10 mouse cellular contexts compared by ENCODE assay signal in the genomic region with DNA sequence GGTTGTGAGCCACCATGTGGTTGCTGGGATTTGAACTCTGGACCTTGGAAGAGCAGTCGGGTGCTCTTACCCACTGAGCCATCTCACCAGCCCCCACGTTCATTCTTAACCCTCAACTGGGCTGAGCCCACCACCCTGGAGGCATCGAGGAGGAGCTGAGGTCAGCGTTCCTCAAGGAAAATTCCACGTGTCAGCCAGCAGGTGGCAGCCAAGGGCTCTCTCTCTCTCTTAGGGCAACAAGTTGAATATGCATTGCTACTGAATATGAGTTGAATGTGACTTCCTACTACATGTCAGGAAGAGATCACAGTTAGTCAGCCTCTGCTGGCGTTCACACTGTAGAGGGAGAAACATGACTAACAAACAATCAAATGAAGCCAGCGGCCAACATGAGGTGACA. TPM values are rescaled to one million over a fixed set of nuclear protein-coding genes. Genes with fewer than 3 reads are reported as not detected.
DNase-seq lines count a peak whose midpoint lies in the region; ATAC-seq and TF ChIP-seq lines count a peak whose summit lies in the region.
"Had no signal": no experiment of that assay in that cellular context is flagged by ENCODE, and none has a peak within 500 bp of the region (broad histone marks: within the 10 kb centered on the region; RNA-seq: fewer than 3 reads in every experiment).

No protein-coding gene starts in this region.

- H3K4me3 ChIP-seq in hindbrain, embryonic 14.5 days (replicated peaks; ENCODE audit: low read length) = no peak overlapping the region
- no peak overlapping the region for H3K4me3 ChIP-seq in hindbrain, embryonic 12.5 days
- no peak overlapping the region for H3K4me3 ChIP-seq in CH12.LX (replicated peaks in 1 of 3; ENCODE audit: low read depth in 2 of 3, low read length in 2 of 3, poor library complexity in 1 of 3)
- H3K4me3 ChIP-seq: erythroblast, embryonic 14.5 days; lung, embryonic 15.5 days had no signal

- 26% methylated on average over 7 of the region's 7 CpGs for WGBS in hindbrain, embryonic 14.5 days
- WGBS in hindbrain, embryonic 12.5 days = 29% methylated on average over 7 of the region's 7 CpGs

- peak; percentile 73 for DNase-seq in hindbrain, embryonic 14.5 days (ENCODE audit: low spot score)
- DNase-seq in 3134 (ENCODE audit: extremely low read depth, insufficient read length, low spot score) = peak; percentile 56
- peak; percentile 73 for DNase-seq in CH12.LX (ENCODE audit: extremely low read depth)
- DNase-seq in cerebellum, adult 8-10 months = peak; percentile 67
- peak; percentile 76 for DNase-seq in kidney, postnatal 10 days
- no peak for DNase-seq in urinary bladder, adult 18-20 months (ENCODE audit: low spot score in 2 of 2)

- H3K9me3 ChIP-seq in hindbrain, embryonic 14.5 days (ENCODE audit: control insufficient read depth, low read length) = no peaks in the 10 kb centered on the region
- no peaks in the 10 kb centered on the region for H3K9me3 ChIP-seq in hindbrain, embryonic 12.5 days (replicated peaks)
- no peaks in the 10 kb centered on the region for H3K9me3 ChIP-seq in CH12.LX (replicated peaks; ENCODE audit: low read length)
- H3K9me3 ChIP-seq: lung, embryonic 15.5 days had no signal

- dilution Hi-C loops in CH12.LX (cut with MboI; ENCODE audit: extremely low pct_ligation_motif_present, extremely low pct_unique_long_range_greater_than_20kb, low sequenced_read_pairs) = no loop called here

- in situ Hi-C loops in CH12.LX (cut with MboI; ENCODE audit: low pct_ligation_motif_present, low pct_unique_long_range_greater_than_20kb, low sequenced_read_pairs) = loop anchor here (25.0 kb wide), 1 partner anchor 444 kb away; a partner anchor contains a TSS

- TF ChIP-seq RAD21 in CH12.LX (IDR thresholded peaks at IDR 0.05; ENCODE audit: low read depth, low read length) = peak; percentile 52

- no peak overlapping the region for H3K4me2 ChIP-seq in hindbrain, embryonic 14.5 days (replicated peaks)
- H3K4me2 ChIP-seq in hindbrain, embryonic 12.5 days (replicated peaks) = no peak overlapping the region
- no peak overlapping the region for H3K4me2 ChIP-seq in CH12.LX (ENCODE audit: insufficient read depth, low read depth, poor library complexity, severe bottlenecking)
- H3K4me2 ChIP-seq: lung, embryonic 15.5 days had no signal

- no peak for TF ChIP-seq EP300 in CH12.LX (IDR thresholded peaks at IDR 0.05; ENCODE audit: low read length)

- H3K27ac ChIP-seq in hindbrain, embryonic 14.5 days = no peak overlapping the region
- H3K27ac ChIP-seq in hindbrain, embryonic 12.5 days = no peak overlapping the region
- H3K27ac ChIP-seq in CH12.LX (ENCODE audit: insufficient read depth, low read depth) = no peak overlapping the region
- H3K27ac ChIP-seq: lung, embryonic 15.5 days had no signal

- no peak for TF ChIP-seq POLR2A in CH12.LX (IDR thresholded peaks at IDR 0.05; ENCODE audit: low read depth, low read length)

- H3K36me3 ChIP-seq in hindbrain, embryonic 14.5 days (replicated peaks; ENCODE audit: control insufficient read depth, insufficient read depth) = no peaks in the 10 kb centered on the region
- H3K36me3 ChIP-seq in hindbrain, embryonic 12.5 days = no peaks in the 10 kb centered on the region
- no peaks in the 10 kb centered on the region for H3K36me3 ChIP-seq in CH12.LX (replicated peaks in 1 of 2; ENCODE audit: control insufficient read depth in 1 of 2, insufficient read depth in 1 of 2, low read length in 1 of 2)
- H3K36me3 ChIP-seq: lung, embryonic 15.5 days had no signal

- peaks cover 49% of the 10 kb centered on the region for H3K27me3 ChIP-seq in hindbrain, embryonic 14.5 days (ENCODE audit: control insufficient read depth, insufficient read depth, low read length)
- peaks cover 76% of the 10 kb centered on the region for H3K27me3 ChIP-seq in hindbrain, embryonic 12.5 days
- peaks cover 77% of the 10 kb centered on the region for H3K27me3 ChIP-seq in CH12.LX (replicated peaks)

- H3K4me1 ChIP-seq in hindbrain, embryonic 14.5 days (replicated peaks; ENCODE audit: control insufficient read depth, insufficient read depth, low read length) = peaks cover 21% of the 10 kb centered on the region
- peaks cover 31% of the 10 kb centered on the region for H3K4me1 ChIP-seq in hindbrain, embryonic 12.5 days
- peaks cover 2 to 4% of the 10 kb centered on the region in 2 experiments; a peak in 2 of 4 replicates for H3K4me1 ChIP-seq in CH12.LX (ENCODE audit: control insufficient read depth in 1 of 2, insufficient read depth in 2 of 2)

- H3K79me2 ChIP-seq in CH12.LX (replicated peaks; ENCODE audit: control insufficient read depth, extremely low read depth, insufficient read depth, poor library complexity, severe bottlenecking) = no peaks in the 10 kb centered on the region

- H3K9ac ChIP-seq in hindbrain, embryonic 14.5 days = no peak overlapping the region
- no peak overlapping the region for H3K9ac ChIP-seq in hindbrain, embryonic 12.5 days
- H3K9ac ChIP-seq in CH12.LX (ENCODE audit: insufficient read depth, low read depth) = no peak overlapping the region
- H3K9ac ChIP-seq: lung, embryonic 15.5 days had no signal

- TF ChIP-seq CTCF in CH12.LX (conservative IDR thresholded peaks at IDR 0.05 in 1 of 2, IDR thresholded peaks at IDR 0.05 in 1 of 2; ENCODE audit: low read depth in 2 of 2, low read length in 2 of 2) = peak; percentile 73 to 80; a peak in 3 of 4 replicates

- ATAC-seq in hindbrain, embryonic 14.5 days (ENCODE audit: low FRiP score) = no peak
- no peak for ATAC-seq in hindbrain, embryonic 12.5 days (ENCODE audit: low FRiP score)
- ATAC-seq in neutrophil, adult 5-6 weeks (ENCODE audit: extremely low read depth, insufficient number of reproducible peaks, low FRiP score, poor library complexity, severe bottlenecking) = peak; percentile 54

TF ChIP-seq in CH12.LX, 34 proteins besides CTCF, POLR2A, EP300 and RAD21:
- TF ChIP-seq MYC (IDR thresholded peaks at IDR 0.05; ENCODE audit: low read depth, low read length) (peak; percentile 62; the same call in 1 of the 2 replicates), MAZ (IDR thresholded peaks at IDR 0.05; ENCODE audit: low read depth, low read length) (no peak), MAX (IDR thresholded peaks at IDR 0.05; ENCODE audit: low read length) (peak; percentile 89), PAX5 (IDR thresholded peaks at IDR 0.05; ENCODE audit: low read length) (no peak), NELFE (IDR thresholded peaks at IDR 0.05; ENCODE audit: low read depth, low read length) (peak; percentile 37; the same call in 1 of the 2 replicates), ZNF384 (IDR thresholded peaks at IDR 0.05; ENCODE audit: low read depth, low read length) (no peak), MAFK (IDR thresholded peaks at IDR 0.05; ENCODE audit: insufficient replicate concordance, low read length) (peak; percentile 79), SMC3 (IDR thresholded peaks at IDR 0.05; ENCODE audit: low read depth, low read length) (peak; percentile 56)

RNA-seq across cellular contexts. Expression of a gene that starts 7.9 kb away (rescaled TPM):
- polyA plus RNA-seq in hindbrain, embryonic 14.5 days (2014; fragmentation: Nextera tagmentation; extraction: Ambion mirVana) = 13.1 and 14.0 TPM in 2 replicates
- polyA plus RNA-seq in hindbrain, embryonic 12.5 days (2016; fragmentation: Nextera tagmentation; extraction: Ambion mirVana) = 3.3 and 10.9 TPM in 2 replicates
- total RNA-seq in CH12.LX (2012; rRNA removed) = 4.2 and 5.9 TPM in 2 replicates
- total RNA-seq in CH12.LX (2014; rRNA removed) = not detected in 2 replicates
- 0.30 and 0.50 TPM in 2 replicates for polyA plus RNA-seq in CH12.LX (2012; ENCODE audit: insufficient read length, low read depth)
- not detected in 2 replicates for total RNA-seq in neutrophil, adult 5-6 weeks (2017)
- polyA plus RNA-seq: erythroblast, embryonic 14.5 days had no signal

RNA-seq across cellular contexts. Expression of a gene that starts 8.0 kb away (rescaled TPM):
- polyA plus RNA-seq in hindbrain, embryonic 14.5 days (2014; fragmentation: Nextera tagmentation; extraction: Ambion mirVana) = 98.6 and 101 TPM in 2 replicates
- polyA plus RNA-seq in hindbrain, embryonic 12.5 days (2016; fragmentation: Nextera tagmentation; extraction: Ambion mirVana) = 77.6 and 80.6 TPM in 2 replicates
- 10.5 and 10.6 TPM in 2 replicates for total RNA-seq in CH12.LX (2012; rRNA removed)
- total RNA-seq in CH12.LX (2014; rRNA removed) = 2.2 and 2.8 TPM in 2 replicates
- polyA plus RNA-seq in CH12.LX (2012; ENCODE audit: insufficient read length, low read depth) = 2.1 and 2.3 TPM in 2 replicates
- 0.93 and 1.8 TPM in 2 replicates for total RNA-seq in neutrophil, adult 5-6 weeks (2017)

RNA-seq across cellular contexts. Expression of a gene that starts 16.3 kb away (rescaled TPM):
- 18.1 and 18.3 TPM in 2 replicates for polyA plus RNA-seq in hindbrain, embryonic 14.5 days (2014; fragmentation: Nextera tagmentation; extraction: Ambion mirVana)
- polyA plus RNA-seq in hindbrain, embryonic 12.5 days (2016; fragmentation: Nextera tagmentation; extraction: Ambion mirVana) = 15.2 and 15.9 TPM in 2 replicates
- 20.5 and 25.7 TPM in 2 replicates for total RNA-seq in CH12.LX (2012; rRNA removed)
- 24.1 and 32.5 TPM in 2 replicates for total RNA-seq in CH12.LX (2014; rRNA removed)
- polyA plus RNA-seq in CH12.LX (2012; ENCODE audit: insufficient read length, low read depth) = 17.6 and 20.8 TPM in 2 replicates
- 10.2 and 11.3 TPM in 2 replicates for total RNA-seq in neutrophil, adult 5-6 weeks (2017)

RNA-seq across cellular contexts. Expression of a gene that starts 37.8 kb away (rescaled TPM):
- 16.9 and 17.4 TPM in 2 replicates for polyA plus RNA-seq in hindbrain, embryonic 14.5 days (2014; fragmentation: Nextera tagmentation; extraction: Ambion mirVana)
- 11.6 and 12.8 TPM in 2 replicates for polyA plus RNA-seq in hindbrain, embryonic 12.5 days (2016; fragmentation: Nextera tagmentation; extraction: Ambion mirVana)
- total RNA-seq in CH12.LX (2012; rRNA removed) (0.04 TPM in 1 of 2 replicates, not detected in the other), CH12.LX (2014; rRNA removed) (not detected in 2 replicates)
- not detected in 2 replicates for polyA plus RNA-seq in CH12.LX (2012; ENCODE audit: insufficient read length, low read depth)
- 0.93 and 1.4 TPM in 2 replicates for total RNA-seq in neutrophil, adult 5-6 weeks (2017)
- polyA plus RNA-seq: erythroblast, embryonic 14.5 days had no signal

RNA-seq across cellular contexts. Expression of a gene that starts 38.1 kb away (rescaled TPM):
- polyA plus RNA-seq in hindbrain, embryonic 14.5 days (2014; fragmentation: Nextera tagmentation; extraction: Ambion mirVana) = 114 and 124 TPM in 2 replicates
- 85.5 and 89.9 TPM in 2 replicates for polyA plus RNA-seq in hindbrain, embryonic 12.5 days (2016; fragmentation: Nextera tagmentation; extraction: Ambion mirVana)
- 39.4 and 43.3 TPM in 2 replicates for total RNA-seq in CH12.LX (2012; rRNA removed)
- 21.0 and 23.1 TPM in 2 replicates for total RNA-seq in CH12.LX (2014; rRNA removed)
- polyA plus RNA-seq in CH12.LX (2012; ENCODE audit: insufficient read length, low read depth) = 36.5 and 40.9 TPM in 2 replicates
- total RNA-seq in neutrophil, adult 5-6 weeks (2017) = 8.7 and 12.2 TPM in 2 replicates

Comparison
In these comparisons a context has a peak if more than half of its experiments do, and no peak if none do; other contexts are left out.
1. DNase-seq: peak in hindbrain, embryonic 14.5 days (single experiment), 3134 (single experiment), CH12.LX (single experiment), cerebellum, adult 8-10 months (single experiment) and kidney, postnatal 10 days (single experiment); none in urinary bladder, adult 18-20 months (0 of 2).
2. RNA of a gene that starts 8.0 kb away (polyA plus RNA-seq): 98.6 to 101 TPM in hindbrain, embryonic 14.5 days and 77.6 to 80.6 TPM in hindbrain, embryonic 12.5 days; 2.1 to 2.3 TPM in CH12.LX; every median in the first group is over 10 times any median in the second.